Mouse (Mus musculus) midbrain, embryonic 13.5 days (tissue): ENCODE data around the gene Notum. TPM values are rescaled to one million over a fixed set of nuclear protein-coding genes. Genes with fewer than 3 reads are reported as not detected.

Experiments
- ATAC-seq: fragments of 200-750 bp; cut with Nextera tagmentation; 2 replicates; pipeline ENCODE4 v1.8.0; 2017; ENCODE audit warnings: mild to moderate bottlenecking, moderate TSS enrichment, moderate library complexity
- H3K27ac ChIP-seq: fragments of 300-500 bp; sonication (generic); 2 replicates; pipeline ENCODE4 v1.5.1; 2015; ENCODE audit warnings: inconsistent platforms, mild to moderate bottlenecking, moderate library complexity
- H3K27me3 ChIP-seq: fragments of 300-500 bp; sonication (generic); 2 replicates; pipeline ENCODE4 v1.6.1; 2015; ENCODE audit warnings: mild to moderate bottlenecking, inconsistent platforms
- H3K36me3 ChIP-seq: fragments of 300-500 bp; sonication (generic); 2 replicates; pipeline ENCODE4 v1.6.1; 2015; ENCODE audit warnings: mild to moderate bottlenecking, inconsistent platforms
- H3K4me1 ChIP-seq: fragments of 300-500 bp; sonication (generic); replicated peaks from 2 replicates; pipeline ENCODE4 v1.6.1; 2015; ENCODE audit warnings: inconsistent platforms
- H3K4me2 ChIP-seq: fragments of 300-500 bp; sonication (generic); replicated peaks from 2 replicates; pipeline ENCODE4 v1.6.1; 2015; ENCODE audit warnings: moderate library complexity, mild to moderate bottlenecking, inconsistent platforms
- H3K4me3 ChIP-seq: fragments of 300-500 bp; sonication (generic); replicated peaks from 2 replicates; pipeline ENCODE4 v1.5.1; 2015; ENCODE audit warnings: mild to moderate bottlenecking, inconsistent platforms
- H3K9ac ChIP-seq: fragments of 300-500 bp; sonication (generic); replicated peaks from 2 replicates; pipeline ENCODE4 v1.6.1; 2015; ENCODE audit warnings: mild to moderate bottlenecking, inconsistent platforms
- H3K9me3 ChIP-seq: fragments of 300-500 bp; sonication (generic); 2 replicates; pipeline ENCODE4 v1.6.1; 2016; ENCODE audit warnings: mild to moderate bottlenecking, inconsistent platforms
- WGBS: fragments of 180-500 bp; shearing (Covaris S2); methylation state at CpG from one replicate; pipeline ENCODE4 v1.1.7; 2015; 5-methylcytosine and 5-hydroxymethylcytosine counted together
- polyA plus RNA-seq: library from polyadenylated mRNA; unstranded; fragments of >200 nt; fragmentation: Nextera tagmentation; extraction: Ambion mirVana; gene quantifications from 2 replicates; pipeline ENCODE4 v1.2.1, GENCODE M21; 2015

The Notum gene
- polyA plus RNA-seq, 1 experiment from 2014 or later: 0.65 TPM

DNA sequence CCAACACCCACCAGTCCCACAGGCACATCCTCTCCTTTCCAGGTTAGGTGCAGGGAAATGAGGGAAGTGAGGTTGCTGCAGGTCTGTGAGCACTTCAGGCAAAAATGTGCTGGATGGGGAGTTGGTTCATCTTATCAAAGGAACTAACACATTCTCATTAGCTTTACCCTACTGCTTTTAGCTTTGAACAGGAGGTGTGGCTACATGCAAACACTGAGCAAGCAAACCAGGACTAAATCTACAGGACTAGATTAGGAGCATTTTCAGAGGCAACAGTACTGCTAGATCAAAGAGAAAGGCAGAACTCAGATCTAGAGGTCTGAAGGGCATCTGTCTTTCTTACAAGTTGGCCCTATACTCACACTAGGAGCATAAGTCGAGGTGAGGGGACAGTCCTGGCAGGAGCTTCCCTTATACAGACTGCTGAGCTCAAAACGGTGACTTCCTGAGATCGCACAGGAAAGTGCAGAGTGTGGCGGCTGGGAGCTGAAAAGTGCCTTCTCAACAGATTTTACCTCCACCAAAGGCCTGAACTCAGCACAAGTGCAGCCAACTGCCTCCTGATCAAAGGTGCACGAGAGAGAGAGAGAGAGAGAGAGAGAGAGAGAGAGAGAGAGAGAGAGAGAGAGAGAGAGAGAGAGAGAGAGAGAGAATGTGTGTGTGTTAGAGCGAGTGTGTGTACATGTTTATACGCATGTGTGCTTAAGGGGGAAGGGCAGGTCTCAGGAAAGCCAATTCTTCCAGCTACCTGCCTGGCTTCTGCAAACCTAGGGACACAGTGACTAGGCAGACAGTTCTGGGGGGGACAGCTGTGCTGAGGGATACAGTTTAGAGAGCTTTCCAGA is 29.9 kb downstream of the Notum start:
- no peak for ATAC-seq
- Histone ChIP-seq H3K4me2 (peak overlapping the region; percentile 88; the same call in 1 of the 2 replicates), H3K9ac (peak overlapping the region; percentile 92), H3K27ac (no peak overlapping the region), H3K9me3 (no peaks in the 10 kb centered on the region), H3K27me3 (no peaks in the 10 kb centered on the region), H3K4me1 (peaks cover 33% of the 10 kb centered on the region), H3K4me3 (peak overlapping the region; percentile 95), H3K36me3 (peaks cover 30% of the 10 kb centered on the region)
- 43% methylated on average over 7 of the region's 7 CpGs for WGBS

DNA sequence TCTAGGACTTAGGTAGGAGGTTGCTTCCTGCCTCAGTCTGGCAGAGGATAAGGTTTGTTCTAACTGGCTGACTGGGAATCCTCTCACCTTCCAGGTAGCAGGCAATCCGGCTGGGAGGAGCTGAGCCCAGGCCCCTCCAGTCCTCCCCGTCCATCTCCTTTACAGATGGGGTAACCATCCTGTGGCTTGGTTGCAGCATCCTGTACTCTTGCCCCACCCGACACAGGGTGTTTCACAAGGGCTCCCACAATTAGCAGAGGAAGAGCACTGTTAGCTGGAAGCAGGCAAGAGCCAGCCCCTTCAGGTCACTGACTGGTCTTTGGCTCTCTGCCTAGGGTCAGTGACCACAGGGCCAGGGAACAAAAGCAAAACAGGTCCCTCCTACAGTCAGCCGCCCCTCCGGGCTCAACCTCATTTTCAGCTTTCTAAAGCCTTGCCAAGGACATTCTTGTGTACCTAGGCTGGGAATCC is 30.5 kb downstream of the Notum start:
- Histone ChIP-seq H3K4me2 (peak overlapping the region; percentile 9; the same call in 1 of the 2 replicates), H3K9me3 (no peaks in the 10 kb centered on the region), H3K27ac (no peak overlapping the region), H3K4me3 (peak overlapping the region; percentile 2; the same call in 1 of the 2 replicates), H3K4me1 (peaks cover 36% of the 10 kb centered on the region), H3K9ac (peak overlapping the region; percentile 57), H3K27me3 (no peaks in the 10 kb centered on the region), H3K36me3 (peaks cover 30% of the 10 kb centered on the region)
- ATAC-seq: no peak
- 29% methylated on average over 5 of the region's 5 CpGs for WGBS

DNA sequence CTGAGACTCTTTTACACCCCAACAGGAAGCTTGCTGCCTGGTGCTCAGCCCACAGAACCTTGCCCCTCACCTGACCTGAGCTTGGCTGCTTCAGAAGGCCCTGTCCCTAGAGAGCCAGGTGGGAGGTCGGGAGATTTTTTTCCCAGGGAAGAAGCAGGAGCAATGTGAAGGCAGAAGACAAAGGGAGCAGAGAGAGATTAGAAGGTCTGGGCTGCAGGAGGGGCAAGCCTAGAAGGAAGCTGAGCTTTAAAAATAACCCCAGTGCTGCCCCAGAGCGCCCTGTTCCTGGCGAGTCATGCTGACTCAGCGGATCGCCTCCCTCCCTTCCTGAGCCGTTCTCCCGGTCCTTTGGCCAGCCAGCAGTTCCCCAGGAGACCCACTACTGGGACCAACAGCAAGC is 31.1 kb downstream of the Notum start:
- no peak overlapping the region for H3K27ac ChIP-seq
- H3K36me3 ChIP-seq: peaks cover 30% of the 10 kb centered on the region
- no peaks in the 10 kb centered on the region for H3K9me3 ChIP-seq
- WGBS: 22% methylated on average over 5 of the region's 7 CpGs
- peaks cover 41% of the 10 kb centered on the region for H3K4me1 ChIP-seq
- no peaks in the 10 kb centered on the region for H3K27me3 ChIP-seq
- ATAC-seq: no peak
- 0 out of 2 replicates have a peak overlapping the region, but pooled peaks have one; percentile 2 for H3K4me3 ChIP-seq
- peak overlapping the region; percentile 57 for H3K9ac ChIP-seq
- peak overlapping the region; percentile 9; the same call in 1 of the 2 replicates for H3K4me2 ChIP-seq

DNA sequence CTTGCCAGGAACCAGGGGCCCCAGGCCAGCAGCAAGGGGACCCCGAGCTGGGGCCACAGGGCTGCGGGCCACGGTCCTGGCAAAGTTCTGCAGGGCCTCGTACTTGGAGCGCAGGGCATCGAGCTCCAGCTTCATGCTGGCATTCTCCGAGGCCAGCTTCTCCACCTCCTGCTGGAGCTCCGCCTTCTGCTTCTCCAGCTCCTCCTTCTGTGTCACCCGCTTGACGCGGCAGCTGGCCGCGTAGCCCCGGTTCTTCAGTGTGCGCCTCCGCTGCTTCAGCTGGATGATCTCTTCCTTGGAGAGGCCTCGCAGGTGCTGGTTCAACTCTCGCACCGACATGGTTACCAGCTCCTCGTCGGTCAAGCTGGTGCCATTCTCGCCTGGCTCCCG is 31.6 kb downstream of the Notum start:
- Histone ChIP-seq H3K27ac (no peak overlapping the region), H3K9me3 (no peaks in the 10 kb centered on the region), H3K27me3 (no peaks in the 10 kb centered on the region), H3K4me1 (peaks cover 42% of the 10 kb centered on the region), H3K4me2 (no peak overlapping the region), H3K36me3 (peaks cover 30% of the 10 kb centered on the region), H3K9ac (peak overlapping the region; percentile 57; the same call in 1 of the 2 replicates), H3K4me3 (no peak overlapping the region)
- 72% methylated on average over 23 of the region's 23 CpGs for whole genome bisulfite sequencing
- ATAC-seq: no peak

DNA sequence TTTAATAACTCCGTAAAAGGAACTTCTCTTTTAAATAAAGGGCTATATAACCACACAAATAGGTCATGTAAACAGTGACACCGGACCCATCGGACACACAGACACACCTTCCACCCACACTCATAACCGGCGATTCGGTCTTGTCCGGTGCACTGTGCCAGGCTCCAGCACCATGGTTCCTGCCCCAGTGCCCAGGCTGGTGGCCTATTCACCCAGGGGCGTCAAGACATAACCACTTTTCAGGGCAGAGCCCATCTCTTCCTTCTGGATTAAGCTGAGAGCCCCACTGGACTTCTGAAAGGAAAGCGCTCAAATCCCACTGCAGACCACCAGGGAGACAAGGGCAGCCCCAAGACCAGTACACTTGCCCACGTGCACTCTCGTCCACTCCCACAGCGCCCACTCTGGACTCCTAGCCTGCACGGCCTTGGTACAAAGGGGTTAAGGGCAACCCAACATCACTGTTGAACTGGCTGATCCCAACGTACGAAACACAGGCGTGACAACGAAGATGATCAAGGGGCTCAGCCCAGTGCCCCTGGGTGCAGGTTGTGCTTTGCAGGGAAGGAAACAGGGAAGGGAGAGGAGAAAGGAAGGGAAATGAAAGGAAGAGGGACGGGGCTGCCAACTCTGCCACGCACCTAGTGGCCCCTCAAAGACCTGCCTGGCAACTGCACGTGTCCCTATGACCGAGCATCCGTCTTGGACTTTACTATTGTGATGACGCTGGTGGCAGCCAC is 32.2 kb downstream of the Notum start:
- ATAC-seq: no peak
- WGBS: 94% methylated on average over 23 of the region's 23 CpGs
- H3K4me2 ChIP-seq: no peak overlapping the region
- no peaks in the 10 kb centered on the region for H3K27me3 ChIP-seq
- peaks cover 47% of the 10 kb centered on the region for H3K4me1 ChIP-seq
- H3K27ac ChIP-seq: no peak overlapping the region
- peaks cover 30% of the 10 kb centered on the region for H3K36me3 ChIP-seq
- no peak overlapping the region for H3K4me3 ChIP-seq
- no peaks in the 10 kb centered on the region for H3K9me3 ChIP-seq
- H3K9ac ChIP-seq: no peak overlapping the region

DNA sequence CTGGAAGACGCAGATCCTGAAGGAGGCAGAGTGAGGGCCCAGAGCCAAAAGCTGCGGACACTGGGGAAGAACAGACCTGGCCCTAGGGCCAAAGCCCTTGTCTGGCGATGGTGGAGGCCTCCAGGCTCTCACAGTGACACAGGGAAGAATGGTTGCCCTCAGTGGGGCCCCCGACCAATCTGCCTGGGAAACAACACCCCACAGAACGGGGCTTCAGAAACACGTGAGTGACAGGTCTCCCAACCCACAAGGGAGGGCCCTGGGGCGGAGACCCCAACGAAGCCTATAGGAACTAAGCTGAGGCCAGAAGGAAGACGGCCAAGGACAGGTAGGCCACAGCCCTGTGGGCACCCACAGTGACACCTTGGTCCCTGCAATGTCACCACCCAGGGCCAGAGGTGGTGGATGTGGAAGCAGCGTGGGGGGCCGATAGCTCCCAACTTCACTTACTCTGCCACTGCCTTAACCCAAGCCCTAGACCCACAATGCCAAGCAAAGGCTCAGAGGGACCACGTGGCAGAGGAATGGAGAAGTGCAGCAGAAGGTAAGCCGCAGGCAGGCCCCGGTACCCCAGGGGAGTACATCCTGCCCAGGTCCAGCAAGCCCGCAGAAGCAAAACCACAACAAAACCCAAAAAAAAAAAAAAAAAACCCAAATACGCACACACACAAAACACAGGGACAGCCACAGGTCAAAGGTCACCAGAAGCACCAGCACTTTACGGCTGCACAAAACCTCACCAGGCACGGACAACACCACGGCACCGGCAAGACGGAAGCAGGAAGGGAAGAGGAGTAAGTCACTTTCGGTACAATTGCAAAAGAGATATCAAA is 33.3 kb downstream of the Notum start:
- H3K27ac ChIP-seq: no peak overlapping the region
- H3K27me3 ChIP-seq: no peaks in the 10 kb centered on the region
- WGBS: 82% methylated on average over 22 of the region's 22 CpGs
- H3K9ac ChIP-seq: no peak overlapping the region
- no peak overlapping the region for H3K4me2 ChIP-seq
- H3K4me3 ChIP-seq: no peak overlapping the region
- H3K4me1 ChIP-seq: peaks cover 53% of the 10 kb centered on the region
- no peak for ATAC-seq
- H3K36me3 ChIP-seq: peaks cover 37% of the 10 kb centered on the region
- no peaks in the 10 kb centered on the region for H3K9me3 ChIP-seq

DNA sequence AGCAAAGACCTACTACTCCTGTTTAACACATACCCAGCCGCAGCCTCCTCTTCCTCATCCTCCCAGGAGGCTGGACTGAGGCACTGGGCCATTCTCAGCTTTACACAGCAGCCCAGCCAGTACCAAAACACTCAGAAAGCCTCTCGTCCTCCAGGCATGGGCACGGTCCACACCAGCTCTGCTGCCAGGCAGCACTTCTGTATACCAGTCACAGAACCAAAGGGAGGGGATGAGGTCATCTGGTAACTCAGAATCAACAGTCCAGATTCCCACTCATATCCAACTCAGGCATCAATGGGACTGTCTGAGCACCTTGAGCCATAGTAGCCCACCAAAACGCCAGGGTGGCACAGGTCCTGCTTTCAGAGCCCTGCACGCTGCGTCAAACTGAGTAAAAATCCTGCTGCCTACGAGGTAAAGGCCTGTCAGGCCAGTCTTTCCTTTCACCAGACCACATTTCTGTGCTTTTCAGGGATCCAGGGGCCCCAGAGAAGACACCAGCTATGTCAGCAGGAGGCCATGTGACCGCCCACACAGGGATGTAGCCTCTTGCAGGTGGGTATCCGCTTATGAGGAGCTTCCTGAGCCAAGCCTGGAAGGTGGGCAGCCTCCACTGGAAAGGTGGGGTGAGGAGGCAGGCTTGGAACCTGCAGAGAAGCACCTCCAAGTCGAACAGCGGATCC is 34.0 kb downstream of the Notum start:
- no peak for ATAC-seq
- Histone ChIP-seq H3K27ac (no peak overlapping the region), H3K9me3 (no peaks in the 10 kb centered on the region), H3K36me3 (peaks cover 40% of the 10 kb centered on the region), H3K4me1 (peaks cover 47% of the 10 kb centered on the region), H3K4me3 (no peak overlapping the region), H3K27me3 (no peaks in the 10 kb centered on the region), H3K4me2 (no peak overlapping the region), H3K9ac (no peak overlapping the region; the same call in 1 of the 2 replicates)
- 92% methylated on average over 11 of the region's 11 CpGs for WGBS

DNA sequence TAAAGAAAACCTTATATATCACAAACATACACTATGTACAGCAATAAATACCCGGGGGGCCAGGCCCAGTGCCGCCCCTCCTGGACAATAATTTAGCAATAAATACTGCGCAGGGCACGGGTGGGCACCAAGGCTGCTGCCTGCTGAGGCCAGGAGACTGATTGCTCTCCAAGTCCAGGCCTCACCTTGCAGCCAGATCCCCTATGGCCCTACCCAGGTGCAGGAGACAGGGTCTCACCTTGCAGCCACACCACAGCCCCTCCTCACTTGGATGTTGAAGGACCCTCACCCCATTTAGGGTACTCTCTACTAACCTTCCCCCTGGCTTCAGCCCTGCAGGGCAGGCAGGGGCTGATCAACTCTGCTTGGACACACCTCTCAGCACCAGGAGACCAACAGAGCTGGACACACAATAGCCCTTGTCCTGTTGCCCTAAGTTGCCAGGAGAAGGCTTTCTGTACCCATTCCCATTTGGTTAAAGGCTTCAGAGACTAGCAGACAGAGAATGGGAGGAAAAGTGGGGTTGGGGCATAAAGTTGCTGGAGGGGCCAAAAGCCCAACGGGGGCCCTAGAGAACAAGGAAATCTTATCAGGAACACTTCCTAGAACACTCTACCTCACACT is 35.7 kb downstream of the Notum start, which contains the start of gene Sirt7:
Sirt7 (minus strand) TSS at position 89 of the 624 bp plus-strand sequence.
- H3K36me3 ChIP-seq: peaks cover 56% of the 10 kb centered on the region

DNA sequence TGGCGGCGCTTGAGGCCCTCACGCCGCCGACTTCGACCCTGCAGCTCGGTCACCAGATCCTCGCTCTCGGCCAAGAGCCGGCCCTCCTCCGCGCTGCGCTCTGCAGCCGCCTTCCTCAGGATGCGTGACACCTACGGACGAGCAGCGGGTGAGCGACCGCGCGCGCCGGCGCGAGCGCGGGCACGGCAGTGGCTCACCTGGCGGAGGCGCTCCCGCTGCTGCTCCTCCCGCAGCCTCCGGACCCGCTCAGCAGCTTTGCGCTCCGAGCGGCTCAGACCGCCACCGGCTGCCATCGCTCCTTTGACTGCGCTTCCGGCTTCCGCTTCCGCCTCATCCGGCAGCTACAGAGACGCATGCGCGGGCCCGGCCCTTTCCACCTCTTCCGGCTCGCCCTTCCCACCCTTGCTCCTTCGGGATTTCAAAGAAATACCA is 36.3 kb downstream of the Notum start:
- peak; percentile 87 for ATAC-seq
- H3K36me3 ChIP-seq: peaks cover 61% of the 10 kb centered on the region
- no peaks in the 10 kb centered on the region for H3K9me3 ChIP-seq
- peak overlapping the region; percentile 87 for H3K27ac ChIP-seq
- peaks cover 26% of the 10 kb centered on the region for H3K4me1 ChIP-seq
- H3K4me3 ChIP-seq: peak overlapping the region; percentile 99
- peak overlapping the region; percentile 99 for H3K4me2 ChIP-seq
- under 1% methylated on average over 52 of the region's 53 CpGs for WGBS
- peak overlapping the region; percentile 88 for H3K9ac ChIP-seq
- no peaks in the 10 kb centered on the region for H3K27me3 ChIP-seq

More for the DNA sequence above, 35.7 kb downstream of the Notum start, which contains the start of gene Sirt7:
- H3K4me1 ChIP-seq: peaks cover 31% of the 10 kb centered on the region
- H3K4me2 ChIP-seq: peak within 1 kb of the TSS; percentile 99
- 19% methylated on average over 5 of the region's 5 CpGs for WGBS
- H3K9ac ChIP-seq: peak within 1 kb of the TSS; percentile 88
- H3K27ac ChIP-seq: peak within 1 kb of the TSS; percentile 87
- peak within 1 kb of the TSS; percentile 99 for H3K4me3 ChIP-seq
- no peaks in the 10 kb centered on the region for H3K9me3 ChIP-seq
- ATAC-seq: peak; percentile 66
- H3K27me3 ChIP-seq: no peaks in the 10 kb centered on the region

DNA sequence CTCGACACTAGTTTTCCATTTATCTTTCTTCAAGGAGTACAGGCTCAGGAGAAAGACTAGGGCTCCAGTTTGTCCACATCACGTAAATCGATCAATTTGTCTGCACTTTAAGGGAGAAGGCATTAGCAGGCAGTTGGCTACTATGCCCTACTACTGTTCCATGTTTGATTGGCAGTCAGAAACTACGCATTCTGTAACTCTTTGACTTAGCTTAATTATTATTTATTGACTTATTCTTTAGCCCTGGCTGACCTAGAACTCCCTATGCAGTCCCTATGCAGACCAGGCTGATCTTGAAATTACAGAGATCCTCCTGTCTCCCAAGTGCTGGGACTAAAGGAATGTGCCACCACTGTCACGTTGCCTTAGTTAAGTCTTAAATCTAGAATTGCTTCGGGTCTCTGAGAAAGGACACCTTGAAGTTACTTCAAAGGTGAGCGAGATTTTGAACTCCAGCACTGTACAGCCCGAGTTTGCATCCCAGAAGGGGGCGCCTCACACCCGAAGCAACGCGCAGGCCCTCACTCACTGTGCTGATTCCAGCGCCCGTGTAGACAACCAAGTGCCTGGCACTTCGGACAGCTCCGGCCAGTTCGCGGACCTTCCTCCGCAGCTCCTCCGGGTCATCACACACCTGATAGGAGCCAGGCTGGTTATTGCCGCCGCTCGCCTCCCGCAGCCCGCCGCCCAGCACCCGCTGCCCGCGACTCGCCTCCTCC is 36.9 kb downstream of the Notum start:
- H3K4me1 ChIP-seq: peaks cover 21% of the 10 kb centered on the region
- H3K27me3 ChIP-seq: no peaks in the 10 kb centered on the region
- H3K36me3 ChIP-seq: peaks cover 61% of the 10 kb centered on the region
- peak; percentile 59 for ATAC-seq
- peak overlapping the region; percentile 87 for H3K27ac ChIP-seq
- H3K4me3 ChIP-seq: peak overlapping the region; percentile 99
- H3K9ac ChIP-seq: peak overlapping the region; percentile 88
- peak overlapping the region; percentile 99 for H3K4me2 ChIP-seq
- 14% methylated on average over 29 of the region's 30 CpGs for WGBS
- no peaks in the 10 kb centered on the region for H3K9me3 ChIP-seq
